Mouse (Mus musculus) heart, postnatal 0 days (tissue): ENCODE results near the gene Pik3ap1.

Experiments
- CTCF ChIP-seq: IDR thresholded peaks from 2 replicates; pipeline ENCODE4 v1.5.1; 2016; ENCODE audit warnings: antibody characterized with exemption, control low read depth, low read depth
- EP300 ChIP-seq: IDR thresholded peaks from 2 replicates; pipeline ENCODE4 v1.6.1; 2016; ENCODE audit warnings: antibody characterized with exemption, low read depth

- TF ChIP-seq CTCF (no peak), EP300 (no peak)
Measured at GRCm38 (mm10) chr19:41323813-41324212, 61.1 kb downstream of the Pik3ap1 start.
